Mouse (Mus musculus): ENCODE measurements at regions not wholly inside any gene's neighbourhood (a gene's known extent, or its start where the extent isn't known, plus 50 kb on each side); places are given as distances from the start of the nearest gene placed in this dataset.

GRCm38 (mm10) chr7:136083005-136083404, 366.8 kb upstream of the Mki67 start:
- no peak overlapping the region for H3K4me2 ChIP-seq
- ATAC-seq (ENCODE audit: borderline replicate concordance, extremely low read depth, low FRiP score, low TSS enrichment): no peak
- no peaks in the 10 kb centered on the region for H3K36me3 ChIP-seq
- WGBS: 83% methylated on average over 10 of the region's 10 CpGs
- H3K9ac ChIP-seq: no peak overlapping the region
- peaks cover 11% of the 10 kb centered on the region; the same call in 1 of the 2 replicates for H3K4me1 ChIP-seq
- H3K27me3 ChIP-seq: no peaks in the 10 kb centered on the region
- H3K27ac ChIP-seq: no peak overlapping the region
- no peaks in the 10 kb centered on the region for H3K9me3 ChIP-seq
- H3K4me3 ChIP-seq: no peak overlapping the region

DNA sequence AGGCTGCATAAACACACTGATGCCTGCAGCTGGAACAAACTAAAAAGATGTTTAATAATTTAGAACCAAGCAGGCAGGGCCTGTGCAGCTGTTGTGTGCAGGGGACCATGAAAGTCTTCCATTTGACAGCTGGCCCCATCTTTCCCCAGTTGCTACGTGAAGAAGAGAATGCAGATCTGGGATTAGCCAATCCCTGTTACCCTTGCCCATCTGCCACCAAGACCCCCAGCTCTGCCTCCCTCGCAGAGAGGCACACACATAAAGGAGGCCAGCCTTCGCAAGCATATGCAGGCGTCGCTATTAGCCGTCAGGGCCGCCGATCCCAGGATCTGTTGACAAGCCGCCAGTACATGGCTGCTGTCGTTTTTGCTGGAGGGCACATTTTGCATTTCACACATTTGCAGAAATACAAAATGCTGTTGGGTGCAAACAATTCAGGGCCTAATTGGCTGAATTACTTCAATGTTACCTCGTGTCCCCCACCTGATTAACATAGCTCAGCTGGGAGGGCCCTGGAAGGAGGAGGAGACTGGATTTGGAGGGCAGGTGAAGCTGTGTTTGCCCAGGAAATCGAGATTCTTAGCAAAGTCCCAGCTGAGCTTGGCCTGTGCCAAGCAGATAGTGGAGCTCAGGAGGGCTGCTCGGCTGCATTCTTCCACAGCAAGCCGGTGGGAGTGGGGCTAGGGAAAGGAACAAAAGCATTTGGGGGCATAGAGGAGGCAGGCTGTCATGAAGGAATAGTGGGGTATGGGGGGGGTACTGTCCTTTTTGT, 367.6 kb upstream of the Mki67 start:
- Histone ChIP-seq H3K27ac (no peak overlapping the region), H3K9me3 (no peaks in the 10 kb centered on the region), H3K4me3 (no peak overlapping the region), H3K4me1 (peaks cover 11% of the 10 kb centered on the region; the same call in 1 of the 2 replicates), H3K9ac (no peak overlapping the region), H3K27me3 (no peaks in the 10 kb centered on the region), H3K36me3 (no peaks in the 10 kb centered on the region), H3K4me2 (no peak overlapping the region)
- 33% methylated on average over 14 of the region's 14 CpGs for WGBS
- ATAC-seq (ENCODE audit: borderline replicate concordance, extremely low read depth, low FRiP score, low TSS enrichment): no peak

- H3K9me3 ChIP-seq: no peaks in the 10 kb centered on the region
- 62% methylated on average over 6 of the region's 6 CpGs for WGBS
Measured at GRCm38 (mm10) chr7:136088785-136089184, 372.6 kb upstream of the Mki67 start.

GRCm38 (mm10) chr7:136094681-136095360, 378.7 kb upstream of the Mki67 start:
- Histone ChIP-seq H3K9ac (no peak overlapping the region), H3K4me3 (no peak overlapping the region), H3K27me3 (no peaks in the 10 kb centered on the region), H3K36me3 (no peaks in the 10 kb centered on the region), H3K4me2 (no peak overlapping the region), H3K9me3 (no peaks in the 10 kb centered on the region), H3K4me1 (no peaks in the 10 kb centered on the region), H3K27ac (no peak overlapping the region)
- WGBS: 61% methylated on average over 14 of the region's 14 CpGs
- ATAC-seq (ENCODE audit: borderline replicate concordance, extremely low read depth, low FRiP score, low TSS enrichment): no peak

More at GRCm38 (mm10) chr7:136088785-136089184, 372.6 kb upstream of the Mki67 start:
- no peak overlapping the region for H3K4me3 ChIP-seq
- H3K27me3 ChIP-seq: no peaks in the 10 kb centered on the region
- no peak overlapping the region for H3K27ac ChIP-seq
- ATAC-seq (ENCODE audit: borderline replicate concordance, extremely low read depth, low FRiP score, low TSS enrichment): no peak
- 0 out of 2 replicates have a peak, but pooled peaks cover under 1% of the 10 kb centered on the region for H3K4me1 ChIP-seq
- no peak overlapping the region for H3K4me2 ChIP-seq
- H3K9ac ChIP-seq: no peak overlapping the region
- no peaks in the 10 kb centered on the region for H3K36me3 ChIP-seq

DNA sequence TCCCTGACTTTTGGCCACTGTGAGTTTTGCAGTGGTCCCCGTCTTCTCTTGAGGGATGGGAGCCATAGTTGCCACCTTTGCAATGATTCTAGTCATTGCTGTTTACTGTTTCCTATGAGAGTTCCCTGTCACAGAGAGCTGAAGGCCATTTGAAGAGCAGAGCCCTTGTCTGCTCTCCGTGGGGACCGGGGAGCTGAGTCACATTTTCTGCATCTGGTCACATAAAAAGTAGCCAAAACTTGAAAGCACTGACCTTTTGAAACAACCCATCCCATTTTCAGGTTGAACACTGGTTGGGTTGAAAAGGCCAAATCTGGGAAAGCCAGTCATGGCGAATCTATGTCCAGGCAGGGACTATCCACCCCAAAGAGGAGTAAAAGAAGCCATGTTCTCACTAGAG, 387.9 kb upstream of the Mki67 start:
- WGBS: 81% methylated on average over 4 of the region's 4 CpGs
- no peaks in the 10 kb centered on the region for H3K27me3 ChIP-seq
- no peak overlapping the region for H3K4me3 ChIP-seq
- H3K36me3 ChIP-seq: no peaks in the 10 kb centered on the region
- H3K27ac ChIP-seq: no peak overlapping the region
- no peak overlapping the region for H3K9ac ChIP-seq
- no peaks in the 10 kb centered on the region for H3K4me1 ChIP-seq
- H3K4me2 ChIP-seq: no peak overlapping the region
- ATAC-seq (ENCODE audit: borderline replicate concordance, extremely low read depth, low FRiP score, low TSS enrichment): no peak
- H3K9me3 ChIP-seq: no peaks in the 10 kb centered on the region

DNA sequence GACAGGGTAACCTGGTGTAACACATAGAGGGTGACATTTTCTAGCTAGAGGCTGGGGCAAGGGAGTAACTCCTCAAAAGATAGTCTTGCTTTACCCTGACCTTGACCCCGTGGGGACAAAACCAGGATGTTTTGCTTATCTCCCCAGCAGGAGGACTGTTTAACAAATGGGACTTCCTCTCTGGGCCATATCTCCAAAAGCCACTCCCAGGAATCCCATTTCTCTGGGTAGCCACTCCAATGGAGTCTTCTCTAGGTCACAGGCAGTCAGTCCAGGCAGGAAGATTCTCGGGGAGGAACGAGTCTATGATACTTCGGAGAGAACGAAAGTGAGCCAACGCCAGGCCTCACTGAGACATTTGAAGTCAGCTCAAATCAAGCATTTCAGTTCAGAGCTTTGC, 396.0 kb upstream of the Mki67 start:
- Histone ChIP-seq H3K27me3 (no peaks in the 10 kb centered on the region), H3K9ac (no peak overlapping the region), H3K4me1 (no peaks in the 10 kb centered on the region), H3K4me3 (no peak overlapping the region), H3K27ac (no peak overlapping the region), H3K4me2 (no peak overlapping the region), H3K36me3 (no peaks in the 10 kb centered on the region), H3K9me3 (no peaks in the 10 kb centered on the region)
- WGBS: 40% methylated on average over 6 of the region's 6 CpGs
- ATAC-seq (ENCODE audit: borderline replicate concordance, extremely low read depth, low FRiP score, low TSS enrichment): no peak

DNA sequence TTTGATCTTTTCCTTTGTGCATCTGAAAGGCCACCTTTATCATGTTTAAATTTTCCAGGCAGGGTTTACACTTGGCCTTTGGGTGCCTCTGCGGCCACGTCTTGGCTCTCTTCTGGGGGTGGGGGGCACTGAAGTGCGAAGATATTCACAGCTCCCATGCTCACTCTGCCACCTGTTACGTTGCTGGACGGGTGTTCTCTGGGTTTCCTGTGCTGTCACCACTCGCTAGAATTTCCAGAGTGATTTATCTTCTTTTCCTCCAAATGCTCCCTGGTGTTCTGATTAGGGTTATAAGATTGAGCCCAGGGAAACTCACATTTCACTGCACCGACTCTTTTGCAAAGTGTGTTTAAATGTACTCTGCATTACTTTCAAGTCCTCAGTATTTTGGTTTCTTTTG, 404.8 kb upstream of the Mki67 start:
- 20% methylated on average over 7 of the region's 7 CpGs for WGBS
- H3K36me3 ChIP-seq: no peaks in the 10 kb centered on the region
- ATAC-seq (ENCODE audit: borderline replicate concordance, extremely low read depth, low FRiP score, low TSS enrichment): no peak

DNA sequence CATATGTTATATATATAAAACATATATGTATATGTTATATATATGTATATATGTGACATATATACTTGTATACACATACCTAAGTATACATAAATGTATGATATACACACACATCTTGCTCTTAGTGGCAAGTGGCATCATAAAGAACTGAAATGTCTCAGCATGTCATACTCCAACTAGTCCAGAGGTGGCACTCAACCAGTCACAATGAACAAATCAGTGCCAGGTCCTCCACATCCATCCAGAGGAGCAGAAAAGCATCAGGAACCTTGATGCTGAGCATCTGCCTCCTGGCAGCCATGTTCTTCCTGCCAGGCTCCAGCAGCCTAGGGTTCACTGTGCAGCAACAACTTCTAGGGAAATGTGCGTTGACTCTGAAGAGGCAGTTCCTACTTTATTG, 405.2 kb upstream of the Mki67 start:
- Histone ChIP-seq H3K4me2 (no peak overlapping the region), H3K9me3 (no peaks in the 10 kb centered on the region), H3K4me1 (0 out of 2 replicates have a peak, but pooled peaks cover 4% of the 10 kb centered on the region), H3K36me3 (no peaks in the 10 kb centered on the region), H3K9ac (no peak overlapping the region), H3K27ac (no peak overlapping the region), H3K27me3 (no peaks in the 10 kb centered on the region), H3K4me3 (no peak overlapping the region)
- ATAC-seq (ENCODE audit: borderline replicate concordance, extremely low read depth, low FRiP score, low TSS enrichment): no peak
- WGBS: 85% methylated on average over 1 of the region's 1 CpGs

More for the DNA sequence above, 404.8 kb upstream of the Mki67 start:
- Histone ChIP-seq H3K9ac (no peak overlapping the region), H3K4me2 (no peak overlapping the region), H3K4me3 (no peak overlapping the region), H3K4me1 (0 out of 2 replicates have a peak, but pooled peaks cover 4% of the 10 kb centered on the region), H3K9me3 (no peaks in the 10 kb centered on the region), H3K27ac (no peak overlapping the region), H3K27me3 (no peaks in the 10 kb centered on the region)

GRCm38 (mm10) chr7:136124786-136125185, 408.6 kb upstream of the Mki67 start:
- ATAC-seq (ENCODE audit: borderline replicate concordance, extremely low read depth, low FRiP score, low TSS enrichment): no peak
- no peak overlapping the region for H3K27ac ChIP-seq
- H3K4me2 ChIP-seq: no peak overlapping the region
- H3K9me3 ChIP-seq: no peaks in the 10 kb centered on the region
- WGBS: 50% methylated on average over 2 of the region's 2 CpGs
- H3K4me1 ChIP-seq: 0 out of 2 replicates have a peak, but pooled peaks cover 4% of the 10 kb centered on the region
- no peaks in the 10 kb centered on the region for H3K27me3 ChIP-seq
- H3K4me3 ChIP-seq: no peak overlapping the region
- no peak overlapping the region for H3K9ac ChIP-seq
- no peaks in the 10 kb centered on the region for H3K36me3 ChIP-seq

DNA sequence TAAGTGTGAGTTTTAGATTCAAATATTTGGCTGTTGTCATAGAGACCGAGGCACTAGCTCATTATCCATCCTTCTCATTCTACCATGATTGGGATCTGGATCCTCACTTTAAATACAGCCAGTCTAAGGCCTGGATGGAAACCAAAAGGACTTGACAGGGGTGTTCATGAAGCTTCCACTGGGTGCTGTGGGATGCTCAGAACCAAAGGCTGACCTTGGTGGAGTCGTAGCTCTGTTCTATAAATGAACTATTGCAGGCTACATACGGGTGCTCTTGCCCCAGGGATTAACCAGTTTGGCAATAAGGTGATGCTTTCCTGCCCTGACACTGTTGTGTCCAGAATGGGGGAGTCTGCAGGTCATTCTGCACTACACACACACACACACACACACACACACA, 410.2 kb upstream of the Mki67 start:
- H3K4me1 ChIP-seq: 0 out of 2 replicates have a peak, but pooled peaks cover 4% of the 10 kb centered on the region
- no peak overlapping the region for H3K27ac ChIP-seq
- H3K36me3 ChIP-seq: no peaks in the 10 kb centered on the region
- H3K4me2 ChIP-seq: no peak overlapping the region
- ATAC-seq (ENCODE audit: borderline replicate concordance, extremely low read depth, low FRiP score, low TSS enrichment): no peak
- no peak overlapping the region for H3K9ac ChIP-seq
- H3K4me3 ChIP-seq: no peak overlapping the region
- no peaks in the 10 kb centered on the region for H3K9me3 ChIP-seq
- no peaks in the 10 kb centered on the region for H3K27me3 ChIP-seq
- WGBS: 78% methylated on average over 3 of the region's 3 CpGs

- no peak overlapping the region for H3K4me3 ChIP-seq
- no peak overlapping the region for H3K9ac ChIP-seq
- 66% methylated on average over 2 of the region's 2 CpGs for WGBS
- H3K4me2 ChIP-seq: no peak overlapping the region
- H3K27me3 ChIP-seq: no peaks in the 10 kb centered on the region
- no peak for ATAC-seq (ENCODE audit: borderline replicate concordance, extremely low read depth, low FRiP score, low TSS enrichment)
- H3K4me1 ChIP-seq: 0 out of 2 replicates have a peak, but pooled peaks cover 4% of the 10 kb centered on the region
- H3K27ac ChIP-seq: no peak overlapping the region
- no peaks in the 10 kb centered on the region for H3K9me3 ChIP-seq
- H3K36me3 ChIP-seq: no peaks in the 10 kb centered on the region
Measured at GRCm38 (mm10) chr7:136127576-136127975, 411.4 kb upstream of the Mki67 start.

GRCm38 (mm10) chr7:136129721-136130123, 413.6 kb upstream of the Mki67 start:
- H3K27ac ChIP-seq: no peak overlapping the region
- no peaks in the 10 kb centered on the region for H3K9me3 ChIP-seq
- no peak overlapping the region for H3K4me3 ChIP-seq
- no peak for ATAC-seq (ENCODE audit: borderline replicate concordance, extremely low read depth, low FRiP score, low TSS enrichment)
- H3K4me2 ChIP-seq: no peak overlapping the region
- no peaks in the 10 kb centered on the region for H3K36me3 ChIP-seq
- H3K4me1 ChIP-seq: 0 out of 2 replicates have a peak, but pooled peaks cover 3% of the 10 kb centered on the region
- H3K9ac ChIP-seq: no peak overlapping the region
- H3K27me3 ChIP-seq: no peaks in the 10 kb centered on the region
- 65% methylated on average over 7 of the region's 7 CpGs for WGBS
